Mouse (Mus musculus): ENCODE data around the gene Ccdc71.

DNA sequence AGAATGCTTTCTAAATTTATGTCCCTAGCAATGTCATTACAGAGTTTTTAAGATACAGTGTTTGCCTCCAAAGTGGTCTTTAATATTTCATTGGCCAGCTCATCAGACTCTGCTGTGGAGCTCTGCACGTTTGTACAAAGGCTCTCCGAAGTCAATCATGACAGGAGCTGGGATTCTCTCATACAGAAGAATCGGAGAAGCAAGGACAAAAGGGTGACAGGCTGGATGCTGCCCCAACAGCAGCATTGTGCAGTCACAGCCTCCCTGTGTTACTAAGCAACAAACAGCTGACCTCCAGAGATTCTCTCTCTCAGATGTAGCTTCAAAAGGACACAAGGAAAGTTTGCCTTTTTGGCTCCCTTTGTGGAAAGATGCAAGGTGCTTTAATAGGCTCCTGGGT lies 24.1 kb upstream of the Ccdc71 start, which contains the start of gene BC048562:
- TF ChIP-seq CTCF (IDR thresholded peaks at IDR 0.05) (no peak), POLR2A (IDR thresholded peaks at IDR 0.05; ENCODE audit: insufficient read depth, low read depth, low read length) (no peak), EP300 (IDR thresholded peaks at IDR 0.05; ENCODE audit: insufficient read depth, low read depth, low read length) (no peak)
